Mouse (Mus musculus) embryonic stem cell, embryonic (primary cell): ENCODE data around the gene Cbs.

Experiments used
- CTCF ChIA-PET, 4 experiments: fragments of 300-600 bp in 2 of 4; fragments of 350-600 bp in 2 of 4; sonication (Branson Sonifier 250); formaldehyde crosslinking; loops; one replicate each; lab custom pipeline; 2022; ENCODE audit warnings: inconsistent platforms in 2 of 4; lab: Charles Lee
- POLR2A ChIA-PET, 4 experiments: fragments of 300-600 bp in 2 of 4; fragments of 350-600 bp in 2 of 4; sonication (Branson Sonifier 250); formaldehyde crosslinking; loops; one replicate each; lab custom pipeline; 2022; ENCODE audit warnings: antibody characterized with exemption in 4 of 4, inconsistent platforms in 1 of 4; lab: Charles Lee

Cbs gene

DNA sequence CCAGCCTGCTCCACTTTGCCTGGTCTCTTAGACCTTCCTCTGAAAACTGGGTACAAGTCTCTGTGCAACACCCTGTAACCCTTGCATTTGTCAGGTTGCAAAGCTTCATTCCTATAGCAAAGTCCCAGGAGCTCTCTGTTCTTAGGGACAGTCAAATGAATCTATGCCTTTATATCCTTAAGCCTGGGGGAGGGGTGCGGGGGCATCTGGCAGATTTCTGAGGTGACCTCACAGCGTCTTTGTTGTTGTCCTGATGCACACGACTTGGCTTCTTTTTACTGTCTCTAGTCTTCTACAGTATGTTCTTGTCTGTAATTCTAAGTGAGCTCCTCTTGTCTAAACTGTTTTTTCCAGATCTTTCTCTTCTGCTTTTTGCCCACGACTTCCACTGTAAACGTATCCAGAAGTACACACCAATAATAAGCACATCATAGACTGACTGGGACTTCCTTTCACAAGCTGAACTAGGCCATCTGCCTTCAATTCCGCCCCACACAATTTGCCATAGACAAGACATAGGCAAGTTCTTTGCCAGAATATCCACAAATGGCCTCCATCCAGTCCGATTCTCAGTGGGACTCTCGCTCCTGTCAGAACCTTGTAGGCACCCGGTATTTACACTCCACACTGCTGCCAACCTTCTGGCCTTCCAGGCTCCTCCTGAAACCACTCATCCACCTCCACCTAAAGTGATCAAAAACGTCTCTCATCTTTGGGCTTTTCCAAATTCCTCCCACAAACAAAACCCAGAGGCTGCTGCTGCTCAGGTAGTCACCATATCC lies 60.5 kb downstream of the Cbs start:
- ChIA-PET CTCF (interaction anchor here in 1 of 4 experiments (1.1 kb wide), 1 partner anchor 30 kb away, joined by 3 read pairs; no protein-coding TSS in a partner anchor), POLR2A (interaction anchor here in 3 of 4 experiments (0.9 to 13.8 kb wide), 23 partner anchors 9 to 190 kb away, joined by 3 to 182 read pairs (median 5); partner anchors contain the start of genes Pknox1 (in 3 of the 3), Cbs (in 2 of the 3) and Wdr4 (in 1 of the 3))

DNA sequence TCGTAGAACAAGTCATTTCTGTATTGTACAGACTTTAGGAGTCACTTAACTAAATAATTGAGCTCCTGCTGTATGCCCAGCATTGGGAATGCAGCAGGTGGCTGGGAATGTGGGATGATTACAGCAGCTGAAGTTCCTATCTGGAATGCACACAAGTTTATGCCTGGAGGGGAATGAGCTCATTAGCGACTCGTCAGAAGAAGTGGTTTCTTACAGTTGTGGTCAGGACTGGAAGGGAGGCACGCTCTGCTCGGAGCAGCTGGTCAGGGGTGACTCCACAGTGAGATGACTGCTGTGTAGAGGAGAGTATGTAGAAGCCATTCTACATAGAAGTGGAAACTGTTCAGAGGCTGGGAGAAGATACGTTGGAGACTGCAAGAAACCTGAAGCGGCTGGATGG lies 62.4 kb downstream of the Cbs start:
- ChIA-PET CTCF (interaction anchor here in 3 of 4 experiments (0.6 to 1.6 kb wide), 6 partner anchors 9 to 107 kb away, joined by 3 to 9 read pairs (median 4); no protein-coding TSS in a partner anchor), POLR2A (interaction anchor here (0.5 to 13.8 kb wide), 39 partner anchors 7 to 250 kb away, joined by 3 to 182 read pairs (median 5); partner anchors contain the start of genes Pknox1 (in 3 of the 4), Cbs (in 2 of the 4) and Wdr4 (in 1 of the 4))

DNA sequence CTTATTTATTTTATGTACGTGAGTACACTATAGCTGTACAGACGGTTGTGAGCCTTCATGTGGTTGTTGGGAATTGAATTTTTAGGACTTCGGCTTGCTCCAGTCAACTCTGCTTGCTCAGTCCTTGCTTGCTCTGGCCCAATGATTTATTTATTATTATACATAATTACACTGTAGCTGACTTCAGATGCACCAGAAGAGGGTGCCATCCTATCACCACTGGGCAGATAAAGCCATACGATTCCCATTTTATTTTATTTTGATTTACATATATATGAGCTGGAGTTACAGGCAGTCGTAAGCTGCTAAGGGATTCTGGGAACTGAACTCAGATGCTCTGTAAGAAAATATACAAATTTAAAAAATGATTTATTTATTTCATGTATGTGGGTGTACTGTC lies 65.3 kb downstream of the Cbs start:
- ChIA-PET CTCF (interaction anchor here in 1 of 4 experiments (0.9 kb wide), 1 partner anchor 35 kb away, joined by 3 read pairs; no protein-coding TSS in a partner anchor), POLR2A (interaction anchor here in 2 of 4 experiments (0.7 to 9.5 kb wide), 4 partner anchors 8 to 182 kb away, joined by 3 to 182 read pairs (median 16); no protein-coding TSS in a partner anchor)

DNA sequence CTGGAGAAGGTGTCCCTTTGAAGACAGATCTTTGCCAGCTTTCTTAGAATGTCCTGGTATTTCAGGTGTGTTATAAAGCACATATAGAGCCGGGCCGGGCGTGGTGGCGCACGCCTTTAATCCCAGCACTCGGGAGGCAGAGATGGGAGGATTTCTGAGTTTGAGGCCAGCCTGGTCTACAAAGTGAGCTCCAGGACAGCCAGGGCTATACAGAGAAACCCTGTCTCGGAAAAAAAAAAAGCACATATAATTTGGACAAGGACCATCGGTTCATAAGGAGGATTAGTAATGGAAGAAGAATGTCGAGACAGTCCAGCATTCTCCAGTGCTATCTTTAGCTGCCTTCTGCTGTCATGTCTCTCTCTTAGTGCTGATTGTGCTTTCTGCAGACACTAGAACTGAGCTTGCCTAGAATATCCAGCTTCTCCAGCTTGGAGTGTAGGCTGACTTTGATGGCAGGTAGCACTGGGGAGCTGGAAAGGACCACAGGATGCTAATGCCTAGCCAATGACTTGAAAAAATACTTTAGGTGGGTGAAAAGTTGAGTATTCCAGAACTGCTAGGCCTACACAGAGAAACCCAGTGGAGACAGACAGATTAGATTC lies 66.6 kb downstream of the Cbs start:
- CTCF ChIA-PET, result interaction anchor here in 2 of 4 experiments (0.5 to 0.7 kb wide), 3 partner anchors 123 to 938 kb away, joined by 3 to 4 read pairs (median 3); no protein-coding TSS in a partner anchor
- POLR2A ChIA-PET, result interaction anchor here (0.5 to 9.5 kb wide), 14 partner anchors 9 to 963 kb away, joined by 3 to 182 read pairs (median 4); no protein-coding TSS in a partner anchor

DNA sequence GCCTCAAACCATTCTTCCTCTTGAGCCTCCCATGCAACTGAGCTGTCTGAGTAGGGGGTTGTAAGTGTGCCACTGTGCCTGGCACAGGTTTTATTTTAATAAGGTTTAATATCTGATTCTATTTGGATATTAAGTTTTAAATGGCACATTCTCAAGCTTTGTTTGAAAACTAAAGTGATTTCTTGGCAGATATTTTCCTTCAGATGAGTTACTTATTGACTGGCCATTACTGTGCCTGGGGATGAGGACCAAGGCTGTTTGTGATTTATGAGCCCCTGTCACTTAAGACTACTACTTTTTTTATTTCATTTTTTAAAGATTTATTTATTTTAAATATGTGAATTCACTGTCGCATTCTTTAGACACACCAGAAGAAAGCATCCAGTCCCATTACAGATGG lies 67.3 kb downstream of the Cbs start:
- POLR2A ChIA-PET, result interaction anchor here (0.7 to 9.5 kb wide), 10 partner anchors 10 to 284 kb away, joined by 3 to 182 read pairs (median 4); no protein-coding TSS in a partner anchor

DNA sequence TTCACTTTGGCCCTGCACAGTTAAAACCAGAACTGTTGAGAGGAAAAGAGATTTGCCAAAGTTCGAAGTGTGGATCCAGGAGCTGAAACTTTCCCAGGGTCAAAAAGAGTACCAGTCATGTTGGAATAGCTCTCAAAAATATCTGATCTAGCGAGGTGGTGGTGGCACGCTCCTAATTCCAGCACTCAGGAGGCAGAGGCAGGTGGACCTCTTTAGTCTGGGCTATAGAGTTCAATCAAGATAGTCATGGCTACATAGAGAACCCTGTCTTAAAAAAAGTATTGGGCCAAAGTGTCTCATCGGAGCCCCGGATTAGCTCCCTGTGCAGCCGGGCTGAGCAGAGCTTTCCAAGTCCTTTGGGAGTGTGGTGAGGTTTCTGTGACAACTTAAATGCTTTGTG lies 70.8 kb downstream of the Cbs start:
- ChIA-PET CTCF (interaction anchor here (0.5 to 2.1 kb wide), 7 partner anchors 8 to 74 kb away, joined by 4 to 9 read pairs (median 5); no protein-coding TSS in a partner anchor), POLR2A (interaction anchor here (0.6 to 9.5 kb wide), 41 partner anchors 8 to 308 kb away, joined by 3 to 182 read pairs (median 5); partner anchors contain the start of genes Cbs (in 2 of the 4), Wdr4 (in 2 of the 4) and Ndufv3 (in 1 of the 4))

More for the DNA sequence above, 67.3 kb downstream of the Cbs start:
- CTCF ChIA-PET, result interaction anchor here in 1 of 4 experiments (1.3 kb wide), 1 partner anchor 37 kb away, joined by 3 read pairs; no protein-coding TSS in a partner anchor

DNA sequence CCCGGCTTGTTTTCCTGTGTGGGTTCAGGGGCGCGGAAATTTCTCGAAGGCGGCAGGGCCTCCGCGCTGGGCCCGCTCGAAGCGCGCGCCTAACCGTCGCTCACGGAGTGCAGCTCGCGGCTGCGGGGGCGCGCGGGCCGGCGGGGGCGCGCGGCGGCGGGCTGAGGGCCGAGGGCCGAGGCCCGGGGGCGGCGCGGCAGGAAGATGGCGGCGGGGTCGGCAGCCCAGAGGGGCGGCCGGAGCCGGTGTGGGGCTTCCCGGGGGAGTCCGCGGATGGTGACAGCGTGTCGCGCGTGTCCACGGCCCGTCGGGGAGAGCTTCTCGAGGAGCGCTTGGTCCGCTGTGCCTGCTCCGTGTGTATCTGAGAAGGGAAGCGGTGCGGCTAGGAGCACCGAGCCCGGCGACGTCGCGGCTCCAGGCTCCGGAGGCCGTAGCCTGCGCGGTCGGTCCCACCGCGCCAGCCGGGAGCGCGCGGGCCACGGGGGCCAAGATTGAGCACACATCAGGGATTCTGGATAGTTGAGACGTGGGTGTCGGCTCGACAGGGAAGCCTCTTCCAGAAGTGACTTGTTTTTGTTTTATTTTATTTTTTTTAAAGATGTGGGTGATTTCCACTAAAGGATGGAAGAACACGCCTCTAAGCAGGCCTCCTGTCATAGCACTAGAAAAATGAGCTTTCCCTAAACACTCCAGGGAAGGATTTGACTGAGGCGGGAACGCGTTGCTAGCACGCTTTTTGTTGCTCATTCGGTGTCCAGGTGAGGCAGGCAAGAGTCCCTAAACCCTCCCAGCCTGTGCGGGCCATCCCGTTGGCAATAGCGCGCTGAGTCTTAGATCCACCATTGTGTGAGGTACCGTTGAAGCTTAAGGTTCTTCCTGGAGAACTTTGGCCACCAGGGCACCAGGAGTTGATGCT lies 71.6 kb downstream of the Cbs start:
- POLR2A ChIA-PET, result interaction anchor here (0.6 to 9.5 kb wide), 54 partner anchors 7 to 289 kb away, joined by 3 to 182 read pairs (median 4); partner anchors contain the start of genes Cbs (in 2 of the 4), Wdr4 (in 2 of the 4) and Ndufv3 (in 1 of the 4)
- CTCF ChIA-PET, result interaction anchor here (0.6 to 2.1 kb wide), 12 partner anchors 9 to 446 kb away, joined by 3 to 10 read pairs (median 6); no protein-coding TSS in a partner anchor

DNA sequence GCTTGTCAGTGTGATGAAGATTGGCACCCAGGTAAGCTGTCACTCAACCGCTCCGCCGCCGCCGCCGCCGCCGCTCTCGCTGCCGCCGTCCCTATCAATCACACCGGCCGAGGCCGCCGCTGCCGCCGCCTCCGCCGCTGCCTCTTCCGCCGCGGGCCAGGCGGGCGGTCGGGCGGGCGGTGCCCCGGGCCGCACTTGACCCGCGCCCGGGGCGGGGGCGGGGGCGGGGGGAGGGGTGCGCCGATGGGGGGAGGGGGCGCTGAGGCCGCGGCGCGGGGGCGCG lies 72.2 kb downstream of the Cbs start:
- CTCF ChIA-PET, result interaction anchor here in 2 of 4 experiments (0.6 to 1.7 kb wide), 5 partner anchors 72 to 446 kb away, joined by 3 to 10 read pairs (median 4); no protein-coding TSS in a partner anchor
- POLR2A ChIA-PET, result interaction anchor here (0.5 to 9.5 kb wide), 78 partner anchors 8 to 757 kb away, joined by 3 to 182 read pairs (median 4); partner anchors contain the start of genes Cbs (in 3 of the 4), Ndufv3 (in 2 of the 4), Wdr4 (in 2 of the 4) and Abcg1 (in 1 of the 4)

DNA sequence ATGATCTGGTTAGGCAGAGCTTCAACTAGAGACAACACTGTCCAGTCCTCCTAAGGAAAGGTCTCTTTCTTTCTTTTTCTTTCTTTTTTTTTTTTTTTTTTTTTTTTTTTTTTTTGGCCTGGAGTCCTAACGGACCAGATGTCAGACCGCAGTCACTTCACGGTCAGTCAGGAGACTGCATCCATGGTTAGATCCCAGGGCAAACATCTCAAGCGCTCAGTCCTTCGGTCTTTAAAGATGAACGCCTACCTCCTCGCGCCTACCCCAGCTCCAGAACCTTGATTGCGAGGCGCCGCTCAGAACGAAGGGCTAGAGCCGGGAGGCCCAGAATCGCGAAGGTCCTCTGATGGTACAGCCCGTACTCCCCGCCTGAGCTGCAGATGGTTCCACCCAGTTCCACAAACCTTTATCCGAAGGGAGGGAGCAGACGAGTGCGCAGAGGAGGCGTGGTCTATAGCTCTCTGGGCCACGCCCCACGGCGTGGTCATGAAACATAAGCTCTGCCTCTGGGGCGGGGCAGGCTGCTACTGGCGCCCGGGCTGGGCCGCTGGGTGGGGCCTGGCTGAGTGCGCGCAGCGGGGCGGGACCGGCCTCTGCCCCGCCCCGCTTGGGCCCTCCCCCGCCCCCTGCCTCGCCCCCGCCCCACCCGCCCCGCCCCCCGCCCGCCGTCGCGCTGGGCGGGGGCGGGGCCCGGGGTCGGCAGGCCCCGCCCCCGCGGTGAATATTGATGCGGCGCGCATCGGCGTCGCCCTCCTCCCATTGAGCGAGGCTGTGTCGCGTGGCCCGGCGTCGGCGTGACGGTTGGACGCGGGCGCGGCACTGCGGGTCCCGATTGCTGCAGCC lies 72.8 kb downstream of the Cbs start, which contains the start of gene Pknox1:
TSS of gene Pknox1 (plus strand) at position 720 of the 843 bp plus-strand sequence.
- ChIA-PET POLR2A (interaction anchor here (0.5 to 9.5 kb wide), 88 partner anchors 8 to 758 kb away, joined by 3 to 182 read pairs (median 4); partner anchors contain the start of genes Cbs (in 3 of the 4), Ndufv3 (in 2 of the 4), Wdr4 (in 2 of the 4) and Abcg1 (in 1 of the 4)), CTCF (interaction anchor here in 3 of 4 experiments (0.5 to 1.7 kb wide), 11 partner anchors 9 to 902 kb away, joined by 3 to 10 read pairs (median 3); no protein-coding TSS in a partner anchor)

DNA sequence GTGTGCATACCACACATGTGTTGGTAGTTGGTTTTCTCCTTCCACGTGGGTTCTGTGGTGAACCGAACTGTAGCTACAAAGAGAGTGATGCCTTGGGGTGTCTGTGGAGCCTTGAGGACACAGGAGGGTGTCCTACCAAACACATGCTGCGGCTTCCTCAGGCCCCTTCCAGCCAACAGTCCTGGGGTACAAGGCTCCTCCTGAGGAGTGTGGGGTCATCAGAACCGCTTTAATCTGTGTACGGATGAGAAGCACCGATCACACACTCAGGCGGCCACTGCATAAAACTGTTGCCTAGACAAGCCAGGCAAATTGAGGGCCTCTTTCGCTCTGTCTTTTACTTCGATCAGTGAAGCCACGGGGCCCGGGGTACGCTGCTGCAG lies 73.4 kb downstream of the Cbs start:
- POLR2A ChIA-PET, result interaction anchor here (0.5 to 9.5 kb wide), 73 partner anchors 7 to 759 kb away, joined by 3 to 182 read pairs (median 4); partner anchors contain the start of genes Cbs (in 3 of the 4), Ndufv3 (in 2 of the 4), Wdr4 (in 2 of the 4) and Abcg1 (in 1 of the 4)
- CTCF ChIA-PET, result interaction anchor here in 3 of 4 experiments (0.5 to 1.7 kb wide), 7 partner anchors 10 to 902 kb away, joined by 3 to 10 read pairs (median 3); no protein-coding TSS in a partner anchor

DNA sequence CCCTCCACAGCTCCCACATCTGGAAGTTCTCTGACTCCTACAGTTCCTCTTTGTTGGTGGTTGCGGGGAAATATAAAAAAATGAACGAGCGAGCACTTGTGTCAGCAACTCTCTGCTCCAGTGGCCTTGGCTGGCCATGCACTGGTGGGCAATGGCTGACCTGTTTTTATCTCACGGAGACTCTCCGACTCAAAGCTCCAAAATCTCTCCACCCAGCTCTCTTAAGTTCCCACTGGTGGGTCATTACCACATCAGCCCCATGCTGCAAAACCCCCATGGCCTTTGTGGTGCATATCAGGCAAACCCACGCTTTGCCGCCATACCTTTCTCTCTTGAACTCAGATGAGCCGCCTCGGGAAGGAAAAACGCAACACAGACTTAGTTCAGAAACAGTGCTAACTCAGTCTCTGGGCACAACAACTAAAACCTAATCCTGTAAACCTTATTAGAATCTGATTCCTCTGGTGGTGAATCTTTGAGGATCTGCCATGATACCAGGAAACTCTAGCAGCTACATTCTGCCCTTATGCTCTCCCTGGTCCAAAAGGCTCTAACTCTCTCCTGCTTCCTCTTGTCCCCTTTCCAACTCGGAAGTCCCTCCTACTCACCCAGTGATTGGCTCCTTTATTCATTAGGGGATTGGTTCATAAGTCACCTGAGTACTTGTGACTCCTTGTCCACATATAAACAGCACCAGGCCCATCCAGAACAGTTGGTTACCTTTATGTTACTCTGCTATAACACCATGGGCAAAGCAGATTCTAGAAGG lies 77.8 kb downstream of the Cbs start:
- POLR2A ChIA-PET, result interaction anchor here in 3 of 4 experiments (0.6 to 5.4 kb wide), 60 partner anchors 8 to 554 kb away, joined by 3 to 52 read pairs (median 4); partner anchors contain the start of genes Cbs (in 2 of the 3), Ndufv3 (in 1 of the 3) and Wdr4 (in 1 of the 3)

More for the DNA sequence above, 77.8 kb downstream of the Cbs start:
- CTCF ChIA-PET, result no interaction called here
